Mouse (Mus musculus) liver, embryonic 14.5 days (tissue): ENCODE measurements around the gene Tmtc1. TPM values are rescaled to one million over a fixed set of nuclear protein-coding genes. Genes with fewer than 3 reads are reported as not detected.

Experiments
- ATAC-seq: fragments of 200-750 bp; cut with Nextera tagmentation; 2 replicates; pipeline ENCODE4 v1.8.0; 2017; ENCODE audit warnings: moderate number of reproducible peaks, mild to moderate bottlenecking, moderate library complexity; ENCODE audit not compliant: insufficient read depth
- DNase-seq, 3 experiments: peaks; one replicate each; pipeline ENCODE4 v3.0.0-alpha.2; 2012 to 2013; ENCODE audit warnings: low read depth in 3 of 3, low spot score in 3 of 3
- H3K27ac ChIP-seq: fragments of 300-500 bp; sonication (generic); 2 replicates; pipeline ENCODE4 v1.5.1; 2014; ENCODE audit warnings: moderate library complexity, mild to moderate bottlenecking, control low read depth, inconsistent platforms
- H3K27me3 ChIP-seq: fragments of 300-500 bp; sonication (generic); 2 replicates; pipeline ENCODE4 v1.6.1; 2014; ENCODE audit warnings: mild to moderate bottlenecking, low read length, moderate library complexity; ENCODE audit not compliant: control insufficient read depth, insufficient read depth
- H3K36me3 ChIP-seq: fragments of 300-500 bp; sonication (generic); replicated peaks from 2 replicates; pipeline ENCODE4 v1.6.1; 2014; ENCODE audit warnings: low read depth; ENCODE audit not compliant: control insufficient read depth, insufficient read depth
- H3K4me1 ChIP-seq, 2 experiments: fragments of 200-500 bp in 1 of 2; fragments of 300-500 bp in 1 of 2; sonication (generic) in 1 of 2; replicated peaks; 2 replicates each; pipeline ENCODE4 v1.6.1; 2012 to 2014; ENCODE audit warnings: antibody characterized with exemption in 1 of 2, inconsistent platforms in 1 of 2, low read length in 1 of 2; ENCODE audit not compliant: control insufficient read depth in 2 of 2, insufficient read depth in 2 of 2
- H3K4me2 ChIP-seq: fragments of 300-500 bp; sonication (generic); 2 replicates; pipeline ENCODE4 v1.6.1; 2014; ENCODE audit warnings: low read depth, mild to moderate bottlenecking, control low read depth, moderate library complexity
- H3K4me3 ChIP-seq, 2 experiments: fragments of 200-500 bp in 1 of 2; fragments of 300-500 bp in 1 of 2; sonication (generic) in 1 of 2; 2 replicates each; pipeline ENCODE4 v1.5.1; 2012 to 2014; ENCODE audit warnings: low read depth in 2 of 2, low read length in 2 of 2, mild to moderate bottlenecking in 2 of 2, control low read depth in 1 of 2, inconsistent platforms in 1 of 2, moderate library complexity in 1 of 2; ENCODE audit not compliant: insufficient read depth in 1 of 2
- H3K9ac ChIP-seq: fragments of 300-500 bp; sonication (generic); replicated peaks from 2 replicates; pipeline ENCODE4 v1.6.1; 2014; ENCODE audit warnings: mild to moderate bottlenecking, control low read depth, moderate library complexity
- H3K9me3 ChIP-seq: fragments of 300-500 bp; sonication (generic); 2 replicates; pipeline ENCODE4 v1.6.1; 2016; ENCODE audit warnings: low read length, mixed read lengths; ENCODE audit not compliant: control insufficient read depth
- CTCF ChIP-seq: IDR thresholded peaks from 2 replicates; pipeline ENCODE4 v1.5.1; 2016; ENCODE audit warnings: antibody characterized with exemption, low read depth, control low read depth
- EP300 ChIP-seq: IDR thresholded peaks from 2 replicates; pipeline ENCODE4 v1.6.1; 2016; ENCODE audit warnings: antibody characterized with exemption, low read depth
- WGBS: fragments of 180-500 bp; shearing (Covaris S2); extraction: QIAGEN DNeasy Blood & Tissue Kit; methylation state at CpG from one replicate; pipeline ENCODE4 v1.1.7; 2014; ENCODE audit not compliant: insufficient replicate concordance; 5-methylcytosine and 5-hydroxymethylcytosine counted together
- polyA plus RNA-seq, 2 experiments: library from polyadenylated mRNA; depleted of rRNA in 1 of 2; stranded (reverse) in 1 of 2; unstranded in 1 of 2; fragments of >200 nt; fragmentation: Nextera tagmentation in 1 of 2; extraction: Ambion mirVana in 1 of 2; gene quantifications; 2 replicates each; pipeline versions ENCODE4 v1.2.1 to v1.2.3; 2012 to 2014

Tmtc1 gene
- polyA plus RNA-seq, 2 experiments = 0.04 to 0.09 TPM

- DNase-seq (no peak), ATAC-seq (0 out of 2 replicates have a peak, but pooled peaks have one; percentile 13)
- H3K4me1 ChIP-seq = peaks cover 0 to 3% of the 10 kb centered on the region in 2 experiments; a peak in 2 of 4 replicates
- H3K9me3 ChIP-seq = no peaks in the 10 kb centered on the region
- no peaks in the 10 kb centered on the region for H3K36me3 ChIP-seq
- H3K4me3 ChIP-seq = no peak overlapping the region
- WGBS = 40% methylated on average over 7 of the region's 7 CpGs
- H3K9ac ChIP-seq = no peak overlapping the region
- TF ChIP-seq EP300 (no peak), CTCF (no peak)
- H3K27ac ChIP-seq = no peak overlapping the region
- H3K4me2 ChIP-seq = peak overlapping the region; percentile 39; the same call in 1 of the 2 replicates
- H3K27me3 ChIP-seq = peaks cover 8% of the 10 kb centered on the region
These were observed 7.7 kb downstream of the Tmtc1 start for GRCm38 (mm10) chr6:148436441-148437001.

GRCm38 (mm10) chr6:148421577-148421976 lies 22.6 kb downstream of the Tmtc1 start:
- WGBS = 64% methylated on average over 7 of the region's 7 CpGs
- no peak for DNase-seq
- Histone ChIP-seq H3K36me3 (no peaks in the 10 kb centered on the region), H3K27ac (no peak overlapping the region), H3K4me2 (no peak overlapping the region), H3K4me1 (no peaks in the 10 kb centered on the region), H3K9ac (no peak overlapping the region), H3K27me3 (no peaks in the 10 kb centered on the region), H3K9me3 (no peaks in the 10 kb centered on the region), H3K4me3 (no peak overlapping the region)
- TF ChIP-seq CTCF = no peak
- no peak for TF ChIP-seq EP300
- no peak for ATAC-seq

GRCm38 (mm10) chr6:148420387-148420786 lies 23.8 kb downstream of the Tmtc1 start:
- TF ChIP-seq CTCF = no peak
- TF ChIP-seq EP300 = no peak

GRCm38 (mm10) chr6:148416597-148416996 lies 27.6 kb downstream of the Tmtc1 start:
- H3K4me3 ChIP-seq = no peak overlapping the region
- no peak overlapping the region for H3K27ac ChIP-seq
- no peaks in the 10 kb centered on the region for H3K9me3 ChIP-seq
- no peak for ATAC-seq
- no peak overlapping the region for H3K9ac ChIP-seq
- H3K36me3 ChIP-seq = no peaks in the 10 kb centered on the region
- no peak overlapping the region for H3K4me2 ChIP-seq
- no peak for DNase-seq
- no peaks in the 10 kb centered on the region for H3K27me3 ChIP-seq
- TF ChIP-seq EP300 (no peak), CTCF (no peak)
- no peaks in the 10 kb centered on the region for H3K4me1 ChIP-seq
- 60% methylated on average over 2 of the region's 2 CpGs for WGBS

More at GRCm38 (mm10) chr6:148420387-148420786, 23.8 kb downstream of the Tmtc1 start:
- H3K27me3 ChIP-seq = no peaks in the 10 kb centered on the region
- WGBS = 56% methylated on average over 6 of the region's 6 CpGs
- H3K4me2 ChIP-seq = no peak overlapping the region
- no peak overlapping the region for H3K9ac ChIP-seq
- no peaks in the 10 kb centered on the region for H3K36me3 ChIP-seq
- ATAC-seq (no peak), DNase-seq (no peak)
- no peak overlapping the region for H3K27ac ChIP-seq
- H3K4me3 ChIP-seq = no peak overlapping the region
- no peaks in the 10 kb centered on the region for H3K4me1 ChIP-seq
- H3K9me3 ChIP-seq = no peaks in the 10 kb centered on the region

- Histone ChIP-seq H3K27me3 (no peaks in the 10 kb centered on the region), H3K27ac (no peak overlapping the region), H3K9me3 (no peaks in the 10 kb centered on the region), H3K4me1 (no peaks in the 10 kb centered on the region), H3K36me3 (no peaks in the 10 kb centered on the region), H3K4me3 (no peak overlapping the region), H3K9ac (no peak overlapping the region), H3K4me2 (no peak overlapping the region)
- ATAC-seq = no peak
- no peak for DNase-seq
- TF ChIP-seq EP300 (no peak), CTCF (peak; percentile 36; the same call in 1 of the 2 replicates)
These were observed 30.6 kb downstream of the Tmtc1 start for GRCm38 (mm10) chr6:148413638-148414037.
